In genomic region chr17:43459737-43460230, GRCm38 (mm10) we compare ENCODE assay signal across 12 mouse cellular contexts. TPM values are rescaled to one million over a fixed set of nuclear protein-coding genes. Genes with fewer than 3 reads are reported as not detected.
DNase-seq lines count a peak whose midpoint lies in the region; ATAC-seq and TF ChIP-seq lines count a peak whose summit lies in the region.
"Had no signal": no experiment of that assay in that cellular context is flagged by ENCODE, and none has a peak within 500 bp of the region (broad histone marks: within the 10 kb centered on the region; RNA-seq: fewer than 3 reads in every experiment).

No protein-coding gene starts in this region.

- ATAC-seq in hindbrain, embryonic 13.5 days (ENCODE audit: low FRiP score), result no peak; the same call in 1 of the 2 replicates
- ATAC-seq: Patski had no signal

- 75% methylated on average over 12 of the region's 12 CpGs for WGBS in hindbrain, embryonic 13.5 days

- intact Hi-C loops in gastrocnemius, adult 2 months (cut with DNase I), result loop anchor here (2.0 kb wide), 2 partner anchors 133 to 447 kb away; no protein-coding TSS in a partner anchor
- intact Hi-C loops in gastrocnemius, postnatal 36 days (cut with DNase I), result loop anchor here (1.0 to 5.0 kb wide), 2 partner anchors 132 to 194 kb away; no protein-coding TSS in a partner anchor

- H3K27ac ChIP-seq in gastrocnemius, adult 2 months, result peak overlapping the region; percentile 38
- H3K27ac ChIP-seq in hindbrain, embryonic 13.5 days, result 0 out of 2 replicates have a peak overlapping the region, but pooled peaks have one; percentile 35
- H3K27ac ChIP-seq: liver, embryonic 15.5 days had no signal

- H3K9ac ChIP-seq in hindbrain, embryonic 13.5 days, result no peak overlapping the region
- H3K9ac ChIP-seq: liver, embryonic 15.5 days had no signal

- no peaks in the 10 kb centered on the region for H3K36me3 ChIP-seq in hindbrain, embryonic 13.5 days
- H3K36me3 ChIP-seq: liver, embryonic 15.5 days had no signal

- H3K4me2 ChIP-seq in hindbrain, embryonic 13.5 days, result no peak overlapping the region; the same call in 1 of the 2 replicates
- H3K4me2 ChIP-seq: liver, embryonic 15.5 days had no signal

- no peaks in the 10 kb centered on the region for H3K27me3 ChIP-seq in hindbrain, embryonic 13.5 days
- H3K27me3 ChIP-seq: liver, embryonic 15.5 days; Patski had no signal

- no peak for DNase-seq in gastrocnemius, adult 2 months
- DNase-seq in gastrocnemius, postnatal 36 days, result no peak
- DNase-seq in lung, postnatal 10 days, result peak; percentile 16
- DNase-seq in lung, postnatal 4 days, result no peak
- DNase-seq in neural tube, embryonic 10.5 days (ENCODE audit: extremely low spot score, low spot score), result peak; percentile 21
- no peak for DNase-seq in left cerebral cortex, adult 11 months (ENCODE audit: low spot score)
- no peak for DNase-seq in frontal cortex, postnatal 10 days (ENCODE audit: low spot score in 2 of 2)

- H3K4me3 ChIP-seq in gastrocnemius, adult 2 months, result no peak overlapping the region
- no peak overlapping the region for H3K4me3 ChIP-seq in hindbrain, embryonic 13.5 days
- H3K4me3 ChIP-seq: liver, embryonic 15.5 days; myocyte had no signal

- peaks cover 10% of the 10 kb centered on the region for H3K4me1 ChIP-seq in hindbrain, embryonic 13.5 days (replicated peaks)
- H3K4me1 ChIP-seq: liver, embryonic 15.5 days had no signal

- no peaks in the 10 kb centered on the region for H3K9me3 ChIP-seq in hindbrain, embryonic 13.5 days
- H3K9me3 ChIP-seq: liver, embryonic 15.5 days had no signal

- TF ChIP-seq CTCF in gastrocnemius, adult 2 months (IDR thresholded peaks at IDR 0.05), result no peak

RNA-seq across cellular contexts. Expression of gene Mep1a, which starts 42.8 kb away (rescaled TPM):
- not detected for total RNA-seq in gastrocnemius, adult 2 months (2021)
- not detected for total RNA-seq in gastrocnemius, postnatal 36 days (2021)
- polyA plus RNA-seq in hindbrain, embryonic 13.5 days (2015; fragmentation: Nextera tagmentation; extraction: Ambion mirVana), result not detected in 2 replicates
- total RNA-seq: layer of hippocampus, postnatal 25 days had no signal
- polyA plus RNA-seq: myocyte had no signal

Comparison
In these comparisons a context has a peak if more than half of its experiments do, and no peak if none do; other contexts are left out.
1. DNase-seq: peak in lung, postnatal 10 days (single experiment) and neural tube, embryonic 10.5 days (single experiment); none in gastrocnemius, adult 2 months (single experiment), gastrocnemius, postnatal 36 days (0 of 2), lung, postnatal 4 days (0 of 2), left cerebral cortex, adult 11 months (single experiment) and frontal cortex, postnatal 10 days (0 of 2).